Mouse (Mus musculus) neural tube, embryonic 11.5 days (tissue): ENCODE data around the gene Enho. TPM values are rescaled to one million over a fixed set of nuclear protein-coding genes. Genes with fewer than 3 reads are reported as not detected.

Experiments
- ATAC-seq: fragments of 200-750 bp; cut with Nextera tagmentation; 2 replicates; pipeline ENCODE4 v1.8.0; 2017; ENCODE audit warnings: moderate number of reproducible peaks, mild to moderate bottlenecking, moderate TSS enrichment, moderate library complexity; ENCODE audit not compliant: insufficient read depth, low FRiP score, low TSS enrichment
- DNase-seq: peaks from one replicate; pipeline ENCODE4 v3.0.0-alpha.2; 2015; ENCODE audit warnings: low spot score
- H3K27ac ChIP-seq: fragments of 300-500 bp; sonication (generic); 2 replicates; pipeline ENCODE4 v1.5.1; 2014; ENCODE audit warnings: low read depth, mild to moderate bottlenecking, low read length
- H3K27me3 ChIP-seq: fragments of 300-500 bp; sonication (generic); 2 replicates; pipeline ENCODE4 v1.6.1; 2014; ENCODE audit warnings: mild to moderate bottlenecking, low read length, mixed read lengths; ENCODE audit not compliant: control insufficient read depth, insufficient read depth
- H3K36me3 ChIP-seq: fragments of 300-500 bp; sonication (generic); 2 replicates; pipeline ENCODE4 v1.6.1; 2014; ENCODE audit warnings: mild to moderate bottlenecking, low read length, moderate library complexity, mixed read lengths; ENCODE audit not compliant: control insufficient read depth, insufficient read depth
- H3K4me1 ChIP-seq: fragments of 300-500 bp; sonication (generic); 2 replicates; pipeline ENCODE4 v1.6.1; 2014; ENCODE audit warnings: low read length, mixed read lengths; ENCODE audit not compliant: control insufficient read depth, insufficient read depth
- H3K4me2 ChIP-seq: fragments of 300-500 bp; sonication (generic); 2 replicates; pipeline ENCODE4 v1.6.1; 2014; ENCODE audit warnings: low read depth, mild to moderate bottlenecking, moderate library complexity
- H3K4me3 ChIP-seq: fragments of 300-500 bp; sonication (generic); 2 replicates; pipeline ENCODE4 v1.5.1; 2014; ENCODE audit warnings: low read depth, low read length
- H3K9ac ChIP-seq: fragments of 300-500 bp; sonication (generic); 2 replicates; pipeline ENCODE4 v1.6.1; 2014; ENCODE audit warnings: mild to moderate bottlenecking, low read length
- H3K9me3 ChIP-seq: fragments of 300-500 bp; sonication (generic); 2 replicates; pipeline ENCODE4 v1.6.1; 2016; ENCODE audit warnings: low read length; ENCODE audit not compliant: control insufficient read depth
- WGBS: fragments of 180-500 bp; shearing (Covaris S2); extraction: QIAGEN DNeasy Blood & Tissue Kit; methylation state at CpG from one replicate; pipeline ENCODE4 v1.1.7; 2014; 5-methylcytosine and 5-hydroxymethylcytosine counted together
- polyA plus RNA-seq: library from polyadenylated mRNA; unstranded; fragments of >200 nt; fragmentation: Nextera tagmentation; extraction: Ambion mirVana; gene quantifications from 2 replicates; pipeline ENCODE4 v1.2.1, GENCODE M21; 2014

Enho gene
- polyA plus RNA-seq, 1 experiment from 2014 or later: 43.3 TPM

- H3K9me3 ChIP-seq: no peaks in the 10 kb centered on the region
- DNase-seq (no peak), ATAC-seq (no peak)
- H3K27me3 ChIP-seq: no peaks in the 10 kb centered on the region
- H3K36me3 ChIP-seq: no peaks in the 10 kb centered on the region
- no peak overlapping the region for H3K4me3 ChIP-seq
- H3K4me1 ChIP-seq: peaks cover 49% of the 10 kb centered on the region
- 75% methylated on average over 4 of the region's 4 CpGs for WGBS
- no peak overlapping the region for H3K27ac ChIP-seq
- H3K4me2 ChIP-seq: no peak overlapping the region
- H3K9ac ChIP-seq: no peak overlapping the region
Observed at GRCm38 (mm10) chr4:41681176-41681575, 41.1 kb upstream of the Enho start.

DNA sequence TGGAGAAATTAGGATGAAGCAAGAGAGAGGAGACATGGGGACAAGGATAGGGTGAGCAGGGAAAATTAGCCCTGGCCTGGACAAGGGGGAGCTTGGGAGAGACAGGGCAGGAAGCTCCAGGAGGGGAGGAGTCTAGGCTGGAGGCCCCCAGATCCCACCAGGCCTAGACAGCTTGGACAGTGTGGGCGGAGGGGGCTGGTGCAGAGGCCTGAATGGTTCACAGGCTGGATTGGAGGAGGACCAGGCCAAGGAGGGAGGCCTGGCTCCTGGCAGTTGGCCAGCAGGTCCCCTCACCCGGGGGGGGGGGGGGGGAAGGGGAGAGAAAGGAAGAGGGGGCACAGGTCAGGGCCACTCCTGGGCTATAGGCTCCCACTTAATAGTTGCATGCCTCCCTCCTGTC, 39.2 kb upstream of the Enho start:
- H3K9ac ChIP-seq: no peak overlapping the region
- H3K27ac ChIP-seq: no peak overlapping the region
- ATAC-seq (no peak), DNase-seq (no peak)
- H3K9me3 ChIP-seq: no peaks in the 10 kb centered on the region
- WGBS: 88% methylated on average over 1 of the region's 2 CpGs
- no peaks in the 10 kb centered on the region for H3K36me3 ChIP-seq
- H3K27me3 ChIP-seq: no peaks in the 10 kb centered on the region
- peaks cover 61% of the 10 kb centered on the region for H3K4me1 ChIP-seq
- no peak overlapping the region for H3K4me2 ChIP-seq
- no peak overlapping the region for H3K4me3 ChIP-seq

DNA sequence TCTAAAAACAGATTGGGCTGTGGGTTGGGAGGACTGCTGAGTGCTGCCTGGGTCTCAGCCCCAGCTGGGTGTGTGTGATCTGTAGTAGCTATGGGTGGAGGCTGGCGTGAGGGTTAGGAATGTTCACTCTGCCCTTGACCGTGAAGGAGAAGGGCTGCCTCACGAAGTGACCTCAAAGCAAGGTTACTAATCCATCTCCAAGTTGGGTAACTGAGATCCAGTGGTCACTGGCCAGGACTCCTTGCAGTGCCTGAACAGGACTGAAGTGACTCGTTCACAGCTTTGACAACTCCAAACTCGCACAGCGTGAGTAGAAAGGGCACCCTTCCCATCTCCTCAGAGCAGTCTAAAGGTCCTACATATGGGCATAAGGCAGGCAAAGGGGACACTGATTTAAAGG, 38.7 kb upstream of the Enho start:
- WGBS: 81% methylated on average over 6 of the region's 6 CpGs
- no peaks in the 10 kb centered on the region for H3K36me3 ChIP-seq
- ATAC-seq (no peak), DNase-seq (no peak)
- no peaks in the 10 kb centered on the region for H3K27me3 ChIP-seq
- no peak overlapping the region for H3K4me3 ChIP-seq
- peaks cover 64% of the 10 kb centered on the region for H3K4me1 ChIP-seq
- H3K4me2 ChIP-seq: no peak overlapping the region
- no peaks in the 10 kb centered on the region for H3K9me3 ChIP-seq
- no peak overlapping the region for H3K9ac ChIP-seq
- no peak overlapping the region for H3K27ac ChIP-seq

DNA sequence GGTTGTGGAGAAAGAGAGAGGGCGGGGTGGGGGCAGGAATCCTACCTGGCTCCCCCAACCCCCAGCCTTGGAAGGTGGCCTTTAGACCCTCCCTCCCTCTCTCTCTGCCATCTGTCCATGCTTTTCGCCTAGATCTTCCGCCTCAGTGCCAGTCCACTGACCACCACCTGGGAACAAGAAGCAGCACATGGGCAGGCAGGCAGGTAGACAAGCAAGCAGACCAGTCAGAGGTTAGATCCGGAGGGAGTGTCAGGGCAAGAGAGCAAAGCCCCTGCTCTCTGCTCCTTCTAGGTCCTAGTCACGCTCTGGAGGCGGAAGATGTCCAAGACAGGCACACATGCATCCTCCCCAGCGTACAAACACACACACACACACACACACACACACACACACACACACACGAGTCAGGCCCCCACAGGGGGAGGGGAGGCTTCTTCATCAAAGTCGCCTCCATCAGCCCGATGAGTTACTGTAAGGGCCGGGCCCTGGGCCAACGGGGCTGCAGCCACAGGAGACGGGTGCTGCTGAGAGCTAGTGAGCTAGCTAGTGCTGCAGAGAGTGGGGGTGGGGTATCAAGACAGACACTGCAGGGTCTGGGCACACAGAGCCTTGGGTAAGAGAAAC, 37.0 kb upstream of the Enho start:
- WGBS: 43% methylated on average over 13 of the region's 13 CpGs
- 0 out of 2 replicates have a peak overlapping the region, but pooled peaks have one; percentile 27 for H3K27ac ChIP-seq
- ATAC-seq: peak; percentile 31; the same call in 1 of the 2 replicates

DNA sequence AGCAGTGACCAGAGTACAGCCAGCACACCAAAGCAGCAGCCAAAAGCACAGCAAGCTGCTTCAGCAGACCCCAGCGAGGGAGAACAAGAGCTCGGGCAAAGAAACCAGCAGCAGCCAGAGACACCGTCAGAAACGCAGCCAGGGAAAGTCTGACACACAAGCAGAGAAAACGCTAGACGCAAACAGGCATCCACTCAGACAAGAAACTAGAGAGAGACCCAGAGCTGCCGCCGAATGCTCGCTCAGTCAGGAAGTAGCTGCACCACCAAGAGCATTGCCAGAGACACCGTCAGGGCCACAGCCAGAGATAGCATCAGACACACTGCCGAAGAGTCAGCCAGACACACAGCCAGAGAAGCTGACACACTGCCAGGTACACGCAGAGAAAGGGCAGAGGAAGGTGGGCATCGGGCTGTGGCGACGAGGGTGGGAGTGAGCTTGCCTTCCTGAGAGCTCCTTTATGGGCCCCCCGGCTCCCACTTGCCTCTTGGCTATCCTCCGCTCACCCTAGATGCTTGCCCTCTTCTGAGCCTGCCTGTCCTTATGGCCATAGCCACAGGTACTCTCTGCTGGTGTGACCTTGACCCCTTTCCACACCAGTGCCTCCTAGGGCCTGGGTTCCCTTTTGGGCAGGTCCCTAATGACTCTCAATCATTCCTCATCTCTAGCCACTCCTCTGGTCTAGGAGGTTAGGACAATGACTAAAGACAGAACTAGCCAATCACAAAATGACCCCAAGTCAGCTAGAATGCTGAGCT, 36.3 kb upstream of the Enho start:
- no peak overlapping the region for H3K4me2 ChIP-seq
- WGBS: 82% methylated on average over 17 of the region's 17 CpGs
- no peaks in the 10 kb centered on the region for H3K9me3 ChIP-seq
- no peak for DNase-seq
- no peak overlapping the region for H3K4me3 ChIP-seq
- no peak for ATAC-seq
- H3K9ac ChIP-seq: peak overlapping the region; percentile 22; the same call in 1 of the 2 replicates
- no peaks in the 10 kb centered on the region for H3K36me3 ChIP-seq
- no peaks in the 10 kb centered on the region for H3K27me3 ChIP-seq
- 0 out of 2 replicates have a peak overlapping the region, but pooled peaks have one; percentile 27 for H3K27ac ChIP-seq
- peaks cover 69% of the 10 kb centered on the region for H3K4me1 ChIP-seq

More for the DNA sequence above, 37.0 kb upstream of the Enho start:
- H3K36me3 ChIP-seq: no peaks in the 10 kb centered on the region
- no peaks in the 10 kb centered on the region for H3K27me3 ChIP-seq
- no peaks in the 10 kb centered on the region for H3K9me3 ChIP-seq
- H3K4me2 ChIP-seq: no peak overlapping the region
- peak overlapping the region; percentile 22; the same call in 1 of the 2 replicates for H3K9ac ChIP-seq
- no peak for DNase-seq
- H3K4me1 ChIP-seq: peaks cover 67% of the 10 kb centered on the region
- no peak overlapping the region for H3K4me3 ChIP-seq

- Histone ChIP-seq H3K27ac (peak overlapping the region; percentile 9), H3K4me1 (peaks cover 49% of the 10 kb centered on the region), H3K27me3 (no peaks in the 10 kb centered on the region), H3K4me3 (no peak overlapping the region), H3K36me3 (no peaks in the 10 kb centered on the region), H3K9ac (no peak overlapping the region), H3K4me2 (no peak overlapping the region), H3K9me3 (no peaks in the 10 kb centered on the region)
- no peak for DNase-seq
- no peak for ATAC-seq
- 57% methylated on average over 19 of the region's 19 CpGs for WGBS
Observed at GRCm38 (mm10) chr4:41673186-41673585, 33.1 kb upstream of the Enho start.

GRCm38 (mm10) chr4:41672522-41672963, 32.4 kb upstream of the Enho start:
- Histone ChIP-seq H3K4me2 (no peak overlapping the region), H3K36me3 (no peaks in the 10 kb centered on the region), H3K27ac (peak overlapping the region; percentile 65), H3K4me3 (no peak overlapping the region), H3K4me1 (peaks cover 43% of the 10 kb centered on the region), H3K9ac (peak overlapping the region; percentile 41), H3K27me3 (no peaks in the 10 kb centered on the region), H3K9me3 (no peaks in the 10 kb centered on the region)
- DNase-seq: no peak
- ATAC-seq: no peak
- WGBS: 27% methylated on average over 8 of the region's 8 CpGs

GRCm38 (mm10) chr4:41671963-41672480, 31.9 kb upstream of the Enho start:
- WGBS: 8% methylated on average over 8 of the region's 8 CpGs
- Histone ChIP-seq H3K27ac (peak overlapping the region; percentile 65; the same call in 1 of the 2 replicates), H3K4me2 (no peak overlapping the region), H3K9me3 (no peaks in the 10 kb centered on the region), H3K4me3 (no peak overlapping the region), H3K36me3 (no peaks in the 10 kb centered on the region), H3K27me3 (no peaks in the 10 kb centered on the region), H3K4me1 (peaks cover 39% of the 10 kb centered on the region), H3K9ac (peak overlapping the region; percentile 41)
- ATAC-seq (peak; percentile 28; the same call in 1 of the 2 replicates), DNase-seq (no peak)
